Mouse (Mus musculus): ENCODE data around the gene Chst8.

Gene Chst8

DNA sequence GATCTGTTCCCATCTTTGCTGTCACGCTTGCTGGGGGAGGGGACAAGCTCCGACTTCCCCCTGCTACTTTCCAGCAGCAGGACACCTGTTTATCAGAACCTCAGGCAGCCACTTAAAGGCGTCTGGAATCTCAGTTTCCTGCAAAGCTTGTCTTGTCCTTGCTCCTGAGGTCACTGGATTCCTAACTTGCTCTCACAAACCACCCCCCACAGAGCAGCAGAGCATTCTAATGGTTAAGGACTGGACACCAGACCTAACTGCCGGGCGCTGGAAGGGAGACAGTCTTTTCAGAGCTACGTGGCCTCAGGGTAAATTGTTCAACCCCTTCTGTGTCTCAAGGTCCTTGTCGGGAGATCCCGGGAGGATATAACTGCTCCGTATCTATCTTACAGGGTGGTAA, 143.2 kb downstream of the Chst8 start:
- DNase-seq (ENCODE audit: low read depth, low spot score): no peak

DNA sequence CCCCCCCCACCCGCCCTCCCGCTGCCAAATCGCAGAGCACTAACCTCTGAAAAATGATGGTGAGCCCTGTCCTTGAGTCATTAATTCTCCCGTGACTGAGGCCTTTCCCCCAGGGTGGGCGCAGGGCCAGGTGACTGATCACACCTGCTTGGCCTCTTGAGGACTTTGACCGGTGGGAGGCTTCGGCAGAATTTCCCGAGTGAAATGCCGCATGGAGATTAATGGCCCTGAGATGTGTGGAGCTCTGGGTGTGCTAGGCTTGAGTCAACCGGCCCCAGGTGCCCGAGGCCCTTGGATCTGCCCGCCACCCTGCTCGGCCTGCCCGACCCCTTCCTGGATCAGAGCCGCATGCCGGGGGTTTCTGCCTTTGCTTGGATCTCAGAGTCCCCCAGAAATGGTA, 144.6 kb downstream of the Chst8 start:
- no peak for DNase-seq (ENCODE audit: low read depth, low spot score)

DNA sequence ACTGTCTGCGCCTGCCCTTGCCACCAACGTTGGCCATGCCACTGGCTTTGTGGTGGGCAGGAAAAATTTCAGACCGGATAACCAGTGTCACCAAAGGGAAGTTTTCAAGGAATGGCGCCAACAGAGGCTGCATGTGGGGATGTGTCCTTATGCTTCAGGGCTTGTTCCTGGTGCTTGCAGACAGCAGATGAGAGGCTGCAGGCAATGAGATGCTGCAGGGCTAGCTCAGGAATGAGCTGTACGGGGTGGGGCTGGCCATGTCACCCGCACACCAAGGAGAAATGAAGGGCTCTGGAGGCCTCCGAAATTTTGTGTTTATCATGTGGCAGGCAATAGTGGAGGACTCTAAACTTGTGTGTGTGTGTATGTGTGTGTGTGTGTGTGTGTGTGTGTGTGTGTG, 149.4 kb downstream of the Chst8 start:
- no peak for DNase-seq (ENCODE audit: low read depth, low spot score)

DNA sequence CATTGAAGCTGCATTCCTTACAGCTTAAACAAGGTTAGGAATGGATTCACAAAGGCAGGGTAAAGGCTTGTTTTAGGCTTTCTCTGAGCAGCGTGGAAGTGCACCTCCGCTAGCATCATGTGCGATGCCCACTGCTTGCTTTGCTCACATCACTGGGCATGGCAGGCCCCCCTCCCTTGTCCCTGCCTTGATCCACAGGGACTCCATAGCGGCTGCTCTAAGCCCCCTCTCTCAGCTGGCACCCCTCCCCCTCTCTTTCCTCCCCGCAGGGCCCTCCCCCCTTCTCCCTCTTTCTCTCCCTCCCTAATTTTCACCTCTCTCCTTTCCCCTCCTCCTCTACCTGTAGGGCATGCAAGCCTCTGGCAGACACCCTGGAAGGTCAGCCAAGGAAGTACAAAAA, 150.3 kb downstream of the Chst8 start:
- no peak for DNase-seq (ENCODE audit: low read depth, low spot score)

DNA sequence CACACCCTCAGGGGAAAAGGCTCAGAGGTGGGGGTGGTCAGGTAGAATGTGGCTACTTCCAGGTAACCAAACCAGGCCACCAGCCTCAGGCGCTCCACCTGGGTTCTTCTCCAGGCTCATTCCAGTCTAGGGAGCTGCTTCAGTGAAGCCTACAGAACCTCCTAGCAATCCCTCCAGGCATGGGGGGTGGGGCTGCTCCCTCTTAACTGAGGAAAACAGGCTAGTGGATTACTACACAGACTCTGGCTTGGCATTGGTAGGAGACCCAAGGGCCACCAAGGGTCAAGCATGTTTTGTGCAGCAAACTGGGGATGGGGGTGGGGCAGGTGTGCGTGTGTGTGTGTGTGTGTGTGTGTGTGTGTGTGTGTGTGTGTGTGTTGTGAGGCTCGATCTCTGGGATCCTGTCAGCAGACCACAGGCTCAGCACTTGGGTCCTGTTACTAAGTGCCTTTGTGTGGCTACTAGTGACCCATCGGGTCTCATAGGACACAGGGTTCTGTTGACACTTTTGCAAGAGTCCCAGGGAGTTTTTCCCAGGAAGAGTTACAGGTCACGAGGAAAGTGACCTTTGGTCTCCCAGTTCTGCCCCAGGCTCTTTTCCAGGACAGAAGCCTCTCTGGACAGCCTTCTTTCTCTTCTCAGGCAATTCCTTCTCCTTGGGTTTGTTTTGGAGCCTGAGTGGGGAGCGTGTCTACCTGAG, 153.0 kb downstream of the Chst8 start:
- DNase-seq (ENCODE audit: low read depth, low spot score): no peak

DNA sequence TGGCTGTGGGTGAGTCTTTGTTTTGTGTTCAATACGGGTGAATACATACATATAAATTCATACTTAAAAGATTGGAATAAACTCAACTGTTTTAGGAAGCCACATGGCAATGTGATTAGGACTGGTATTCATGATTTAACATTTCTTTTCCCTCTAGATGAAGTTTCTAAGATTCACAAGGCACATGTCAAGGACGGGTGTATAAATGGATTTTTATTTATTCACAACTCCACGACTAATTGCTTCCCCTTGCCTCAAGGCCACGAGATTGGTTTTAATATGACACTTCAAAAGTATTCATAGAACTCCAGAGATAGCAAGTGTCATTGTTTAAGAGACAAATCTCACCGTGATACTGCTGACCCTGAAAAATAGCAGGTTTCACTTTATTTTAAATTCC, 155.9 kb downstream of the Chst8 start, which contains the start of gene Kctd15:
Kctd15 (minus strand) TSS at position 101 of the 400 bp plus-strand sequence.
- no peak for DNase-seq (ENCODE audit: low read depth, low spot score)

DNA sequence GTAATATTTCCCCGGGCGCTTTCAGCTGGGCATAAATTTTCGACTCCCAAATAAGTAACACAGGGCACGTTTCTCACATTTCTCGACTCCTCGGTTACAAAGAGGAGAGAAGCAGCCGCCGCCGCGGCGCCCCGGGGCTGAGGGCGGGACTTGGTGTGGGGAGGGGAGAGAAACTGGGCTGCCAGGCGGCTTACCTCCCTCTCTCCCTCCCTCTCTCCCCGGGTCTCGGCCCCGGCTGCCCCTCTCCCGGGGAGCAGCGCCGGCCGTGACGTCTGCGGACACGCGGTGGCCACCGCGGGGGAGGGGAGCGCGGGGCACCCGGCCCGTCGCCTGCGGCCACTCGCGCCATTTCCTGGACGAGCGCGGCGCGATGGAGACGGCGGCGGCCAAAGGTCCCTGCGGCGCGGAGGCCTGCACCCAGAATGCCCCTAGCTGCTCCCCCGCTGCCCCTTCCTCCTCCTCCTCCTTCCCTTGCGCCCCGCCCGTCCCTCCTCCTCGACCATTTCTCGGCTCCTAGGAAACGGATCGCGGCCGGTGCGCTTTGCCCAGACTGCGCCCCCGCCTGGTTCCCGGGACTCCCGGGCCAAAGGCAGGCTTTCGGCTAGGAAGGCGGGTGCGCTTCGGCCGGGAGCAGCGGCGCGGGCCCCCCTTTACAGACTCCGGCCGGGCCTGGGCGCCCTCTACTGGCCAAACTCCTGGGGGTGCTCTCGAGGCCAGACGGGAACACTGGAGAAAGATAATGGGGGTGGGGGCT, 157.2 kb downstream of the Chst8 start:
- DNase-seq (ENCODE audit: low read depth, low spot score): peak; percentile 80

DNA sequence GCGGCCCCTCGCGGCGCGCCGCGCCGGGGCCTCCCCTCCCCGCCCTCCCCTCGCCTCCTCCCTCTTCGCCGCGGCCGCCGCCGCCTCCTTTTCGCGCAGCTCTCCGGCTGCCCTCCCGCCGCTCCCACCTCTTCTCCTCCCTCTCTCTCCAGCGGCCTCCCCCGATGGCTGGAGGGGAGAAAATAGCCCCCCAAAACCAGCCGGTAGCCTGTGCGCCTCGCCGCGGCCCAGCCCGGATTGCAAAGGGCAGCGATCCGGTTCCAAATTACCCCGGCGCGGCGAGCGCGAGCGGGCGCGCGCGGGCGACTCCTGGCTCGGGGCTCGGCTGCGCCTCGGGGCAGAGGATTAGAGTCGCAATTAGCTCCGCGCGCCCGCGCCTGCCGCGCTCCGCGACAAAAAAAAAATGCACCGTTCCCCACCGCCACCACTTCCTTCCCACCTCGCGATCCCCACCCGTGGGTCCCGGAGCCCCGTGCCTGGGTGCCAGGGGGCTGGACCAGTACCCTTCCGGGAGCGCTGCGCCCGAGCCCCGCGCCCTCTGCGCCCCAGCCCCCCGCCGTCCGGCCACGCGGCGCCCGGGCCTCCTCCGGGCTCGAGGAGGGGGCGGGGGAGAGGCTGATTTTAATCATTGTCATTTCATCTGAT, 157.9 kb downstream of the Chst8 start:
- peak; percentile 69 for DNase-seq (ENCODE audit: low read depth, low spot score)

DNA sequence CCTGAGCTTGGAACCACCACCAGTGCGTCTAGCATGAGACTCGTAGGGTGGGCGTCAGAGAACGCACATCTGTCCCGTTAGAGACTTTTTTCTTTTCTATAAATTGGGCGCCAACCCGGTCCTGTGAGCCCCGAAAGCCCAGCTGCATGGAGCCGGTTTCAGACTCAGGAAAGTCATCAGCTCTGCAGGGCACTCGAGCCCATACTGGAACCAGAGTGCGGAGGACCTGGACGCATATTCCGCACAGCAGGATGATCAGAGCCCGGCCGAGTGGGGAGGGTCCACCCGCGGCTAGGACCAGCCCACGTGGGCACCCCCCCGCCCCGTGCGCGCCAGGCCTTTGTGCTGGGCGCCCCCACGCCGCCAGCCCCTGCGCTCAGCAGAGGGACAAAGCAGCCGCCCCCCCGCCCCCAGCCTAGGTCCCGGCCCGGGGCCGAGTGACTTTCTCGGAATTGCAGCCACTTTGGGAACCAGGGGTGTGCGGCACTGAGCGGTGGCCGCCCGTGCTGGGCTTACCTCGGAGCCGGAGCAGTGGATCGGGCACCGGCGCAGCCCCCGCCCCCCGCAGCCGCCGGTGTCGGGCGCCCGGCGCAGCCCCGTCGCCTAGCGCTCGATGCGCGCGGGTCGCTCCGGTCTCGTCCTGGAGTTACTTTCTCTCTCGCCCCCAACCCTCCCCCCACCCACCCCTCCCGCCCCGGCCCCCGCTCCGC, 158.6 kb downstream of the Chst8 start:
- no peak for DNase-seq (ENCODE audit: low read depth, low spot score)

DNA sequence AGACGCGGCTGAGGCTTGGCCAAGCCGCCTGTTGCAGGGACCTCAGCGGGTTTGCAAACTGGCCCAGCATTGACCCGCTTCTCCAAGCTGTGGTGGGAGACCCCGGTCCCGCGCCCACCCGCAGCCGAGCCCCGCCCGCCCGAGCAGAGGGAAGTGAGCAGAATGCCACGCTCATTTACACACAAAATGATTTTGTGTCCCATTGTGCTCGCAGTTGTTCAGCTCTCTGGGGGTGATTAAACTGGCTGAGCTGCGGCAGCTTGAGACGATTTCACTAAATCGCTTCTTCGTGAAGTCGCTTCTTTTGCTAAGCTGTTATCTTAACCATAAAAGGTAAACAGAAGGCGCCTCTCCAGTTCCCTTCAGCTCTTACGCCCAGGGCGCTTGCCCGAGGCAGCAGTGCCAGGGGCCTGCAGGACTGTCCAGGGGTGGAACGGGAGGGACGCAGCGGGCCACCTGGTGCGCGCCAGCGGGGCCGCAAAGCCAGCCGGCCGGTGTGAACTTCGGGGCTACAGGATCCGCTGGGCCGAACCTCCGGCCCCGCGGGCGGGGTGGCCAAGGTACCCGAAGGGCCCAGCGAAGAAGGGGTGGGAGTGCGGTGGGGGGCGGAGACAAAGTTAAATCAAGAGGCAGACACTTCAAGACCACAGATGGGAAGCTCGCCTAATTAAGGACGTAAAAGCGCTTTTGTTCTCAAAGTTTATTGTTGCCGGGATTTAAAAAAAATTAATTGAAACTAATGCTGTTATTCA, 159.6 kb downstream of the Chst8 start:
- no peak for DNase-seq (ENCODE audit: low read depth, low spot score)

DNA sequence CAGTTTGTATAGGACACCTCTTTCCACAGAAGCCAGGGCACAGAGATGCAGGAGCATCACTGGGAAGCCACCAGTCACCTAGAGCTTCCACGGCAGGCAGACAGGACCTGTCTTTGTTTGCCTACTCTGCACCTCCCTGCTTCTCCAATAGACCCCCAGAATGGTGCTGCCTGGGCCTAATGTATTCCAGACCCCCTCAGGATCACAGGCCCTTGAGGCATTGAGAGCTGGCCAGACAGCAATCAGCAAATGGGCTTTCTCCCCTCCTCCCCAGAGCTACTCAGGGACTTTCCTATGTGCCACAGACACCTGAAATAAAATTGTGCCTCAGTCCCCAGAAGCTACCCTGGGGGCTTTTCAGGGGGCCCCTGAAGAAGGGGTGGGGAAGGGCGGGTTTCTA, 161.1 kb downstream of the Chst8 start:
- DNase-seq (ENCODE audit: low read depth, low spot score): no peak

DNA sequence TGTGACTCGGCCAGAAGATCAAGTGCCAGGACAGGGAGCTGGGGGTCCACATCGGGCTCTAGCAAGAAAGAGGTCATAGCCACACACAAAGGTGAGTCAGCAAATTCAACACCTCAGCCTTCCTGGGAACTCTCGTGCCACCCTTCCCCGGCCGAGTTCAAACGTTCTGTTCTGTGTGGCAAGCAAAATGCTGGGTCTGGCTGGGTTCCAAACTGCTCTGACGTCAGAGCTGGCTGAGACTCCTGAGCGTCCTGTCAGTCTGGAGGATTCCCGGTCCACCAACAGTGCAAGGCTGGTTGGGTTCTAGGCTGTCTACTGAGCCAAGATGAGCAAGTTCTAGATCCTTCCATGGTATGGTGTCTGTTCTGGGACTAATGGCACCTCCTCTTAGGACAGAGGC, 165.5 kb downstream of the Chst8 start:
- no peak for DNase-seq (ENCODE audit: low read depth, low spot score)

DNA sequence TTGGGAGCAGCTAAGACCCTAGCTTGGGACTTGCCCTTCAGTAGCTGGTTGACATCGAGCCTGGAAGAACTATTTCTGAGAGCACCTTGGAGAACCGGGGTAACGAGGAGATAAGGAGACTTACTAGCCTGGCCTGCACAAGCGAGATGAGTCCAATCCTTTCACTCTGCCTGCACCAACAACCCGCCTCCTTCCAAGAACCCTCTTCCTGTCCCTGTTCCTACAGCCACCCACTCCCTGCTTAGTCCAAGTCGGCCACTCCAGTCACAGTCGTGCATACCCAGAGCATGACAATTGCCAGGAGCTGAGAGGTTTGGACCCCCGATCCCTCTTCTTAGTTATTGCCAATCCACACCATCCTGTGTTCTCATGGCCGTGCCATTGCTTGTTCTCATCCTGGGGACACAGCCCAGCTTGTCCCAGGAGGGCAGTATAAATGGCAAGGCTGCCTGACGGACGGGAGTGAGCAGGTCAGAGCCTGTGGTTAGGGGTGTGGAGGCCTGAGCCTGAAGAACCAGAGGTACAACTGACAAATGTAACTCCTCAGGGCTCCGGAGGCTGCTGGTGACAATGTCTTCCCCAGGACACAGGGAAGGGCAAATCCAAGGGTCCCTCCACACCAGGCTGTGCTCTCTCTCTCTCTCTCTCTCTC, 166.2 kb downstream of the Chst8 start:
- no peak for DNase-seq (ENCODE audit: low read depth, low spot score)

DNA sequence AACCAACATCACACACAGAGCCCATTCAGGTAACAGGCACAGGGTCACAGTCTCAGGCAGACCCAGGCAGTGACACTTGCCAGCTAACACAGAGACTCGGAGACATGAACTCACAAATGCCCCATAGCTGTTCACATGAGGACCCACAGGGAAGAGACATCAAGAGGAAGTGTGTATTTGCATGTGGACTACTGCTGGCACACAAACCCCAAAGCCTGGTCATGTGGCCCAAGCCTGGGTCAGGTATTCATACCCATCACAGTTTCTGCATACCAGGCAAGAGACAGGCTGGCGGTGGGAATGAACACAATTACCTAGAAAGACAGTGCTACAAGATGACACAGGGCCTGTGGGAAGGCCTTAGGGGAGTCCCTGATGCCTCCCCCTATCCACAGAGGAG, 166.9 kb downstream of the Chst8 start:
- DNase-seq (ENCODE audit: low read depth, low spot score): no peak

DNA sequence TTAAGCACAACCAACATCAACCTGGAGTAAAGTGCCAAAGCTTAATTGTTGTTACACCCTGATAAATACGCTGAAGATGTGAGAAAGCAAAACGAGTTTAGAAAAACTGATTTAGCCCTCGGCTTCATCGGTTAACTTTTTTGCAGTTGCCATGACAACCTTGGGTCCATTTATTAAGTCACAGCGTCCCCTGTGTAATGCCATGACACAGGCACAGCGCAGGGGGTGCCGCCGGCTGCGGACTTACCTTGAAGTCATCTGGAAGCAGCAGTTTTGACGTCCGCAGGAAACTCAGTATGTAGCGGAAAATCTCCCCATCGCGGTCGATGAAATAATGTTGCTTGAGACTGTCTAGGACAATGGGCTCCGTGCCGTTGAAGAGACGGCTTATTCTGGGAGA, 167.9 kb downstream of the Chst8 start:
- DNase-seq (ENCODE audit: low read depth, low spot score): no peak

DNA sequence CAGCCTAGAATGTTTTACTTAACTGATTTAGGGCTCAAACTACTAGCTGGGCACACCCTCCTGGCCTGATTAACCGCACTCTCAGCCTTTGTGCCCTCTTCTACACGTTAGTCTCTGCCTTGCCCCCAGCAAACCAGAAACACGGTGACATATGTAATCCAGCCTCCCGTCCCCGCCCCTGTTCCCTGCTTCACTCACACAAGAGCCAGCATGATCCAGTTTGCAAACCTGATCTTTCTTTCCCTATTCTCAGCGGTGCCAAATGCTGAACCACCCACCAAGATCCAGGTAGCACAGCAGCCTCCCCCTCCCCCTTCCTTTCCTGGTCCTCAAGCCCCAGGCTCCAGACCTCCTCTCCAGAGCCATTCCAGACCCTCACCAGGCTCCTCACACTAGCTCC, 169.2 kb downstream of the Chst8 start:
- no peak for DNase-seq (ENCODE audit: low read depth, low spot score)

DNA sequence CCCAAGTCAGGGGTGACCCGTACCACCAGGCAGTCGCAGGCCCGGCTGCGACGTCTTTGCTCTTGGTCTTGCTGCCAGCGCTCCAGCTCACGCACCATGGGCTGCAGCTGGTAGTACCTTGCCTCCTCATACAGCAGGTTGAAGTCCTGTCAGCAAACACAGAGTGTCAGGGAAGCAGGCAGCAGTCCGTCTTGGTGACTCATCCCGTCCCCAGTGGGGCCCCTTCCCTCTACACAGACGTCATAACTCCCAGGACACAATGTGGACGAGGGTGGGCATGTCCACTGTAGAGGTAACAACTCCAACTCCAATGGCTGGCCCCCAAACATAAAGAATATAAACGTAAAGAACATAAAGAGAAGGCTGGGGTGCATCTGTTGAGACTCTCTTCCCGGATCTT, 170.5 kb downstream of the Chst8 start:
- DNase-seq (ENCODE audit: low read depth, low spot score): no peak

DNA sequence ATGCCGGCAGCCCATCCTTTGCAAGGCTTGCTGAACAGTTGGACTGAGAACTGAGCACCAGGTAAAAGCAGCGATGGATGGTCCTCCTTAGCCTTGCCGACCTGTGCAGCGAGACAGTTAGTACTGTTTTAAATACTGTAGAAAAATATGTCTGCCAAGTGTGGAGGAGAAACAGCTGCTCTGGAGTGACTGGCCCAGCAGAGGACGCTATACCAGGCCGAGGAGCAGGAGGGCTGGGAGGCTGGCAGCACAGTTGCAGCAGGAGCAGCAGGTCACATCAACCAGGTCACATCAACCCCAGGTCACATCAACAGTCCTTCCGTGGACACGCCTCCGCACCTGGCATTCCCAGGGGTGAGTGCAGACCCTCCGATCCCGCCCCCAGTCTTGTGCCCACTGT, 172.7 kb downstream of the Chst8 start:
- DNase-seq (ENCODE audit: low read depth, low spot score): no peak

DNA sequence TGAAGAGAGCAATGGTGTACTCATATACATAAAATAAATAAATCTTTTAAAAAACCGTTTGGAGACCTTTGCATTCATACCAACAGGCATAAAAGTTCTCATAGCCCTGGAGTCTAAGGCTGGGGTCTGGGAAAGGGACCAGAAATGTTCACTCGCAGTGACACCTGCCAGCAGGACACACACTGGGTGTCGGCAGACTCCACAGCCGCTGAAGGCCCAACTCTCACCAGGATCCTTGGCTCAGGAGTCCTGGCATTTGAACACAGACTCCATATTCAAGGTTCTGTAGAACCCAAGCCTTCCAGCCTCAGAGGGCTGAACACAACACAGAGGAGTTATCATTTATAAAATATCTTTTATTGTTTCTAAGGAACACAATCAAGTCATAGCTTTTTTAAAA, 175.8 kb downstream of the Chst8 start:
- DNase-seq (ENCODE audit: low read depth, low spot score): no peak

DNA sequence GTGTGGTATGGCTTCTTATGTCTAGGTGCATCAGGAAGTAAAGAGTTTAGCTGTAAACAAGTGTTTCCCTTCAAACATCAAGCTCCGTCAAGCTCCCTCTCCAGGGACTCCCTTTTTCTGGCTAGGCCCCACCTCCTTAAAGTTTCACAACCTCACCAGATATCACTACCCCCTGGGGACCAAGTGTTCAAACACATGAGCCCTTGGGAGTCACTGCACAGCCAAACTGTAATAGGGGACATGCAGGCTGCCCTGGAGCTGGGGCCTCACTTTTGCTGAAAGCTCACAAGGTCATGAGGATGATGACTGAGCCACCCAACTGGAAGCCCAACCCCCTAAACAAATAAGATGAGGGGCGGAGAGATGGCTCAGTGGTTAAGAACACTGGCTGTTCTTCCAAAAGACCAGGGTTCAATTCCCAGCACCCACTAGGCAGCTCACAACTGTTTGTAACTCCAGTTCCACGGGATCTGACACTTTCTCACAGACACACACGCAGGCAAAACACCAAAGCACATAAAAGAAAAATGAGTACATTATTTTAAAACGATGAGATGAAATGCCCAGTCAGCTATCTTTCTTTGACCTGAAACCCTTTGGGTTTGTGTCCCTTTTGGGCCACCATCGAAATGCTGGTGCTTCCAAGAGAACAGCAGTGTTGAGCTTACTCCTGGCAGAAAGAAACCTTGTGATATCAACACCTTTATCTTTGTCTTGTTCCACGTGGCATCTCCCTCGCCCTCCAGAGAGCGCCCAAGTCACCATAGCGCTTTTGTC, 179.4 kb downstream of the Chst8 start:
- DNase-seq (ENCODE audit: low read depth, low spot score): no peak

All from retina, adult 2 months (tissue).